Mouse (Mus musculus) stomach, postnatal 0 days (tissue): ENCODE data around the gene Cnpy3. TPM values are rescaled to one million over a fixed set of nuclear protein-coding genes. Genes with fewer than 3 reads are reported as not detected.
A peak's percentile ranks its signal among the peaks of the same experiment; 100 is the strongest.

Experiments
- ATAC-seq: fragments of 200-750 bp; cut with Nextera tagmentation; 2 replicates; pipeline ENCODE4 v1.8.0; 2017; ENCODE audit not compliant: low FRiP score, low TSS enrichment
- DNase-seq: peaks from one replicate; pipeline ENCODE4 v3.0.0-alpha.2; 2016; ENCODE audit warnings: low spot score
- H3K27ac ChIP-seq: fragments of 300-500 bp; sonication (generic); replicated peaks from 2 replicates; pipeline ENCODE4 v1.5.1; 2014; ENCODE audit warnings: mild to moderate bottlenecking, control low read depth
- H3K27me3 ChIP-seq: fragments of 300-500 bp; sonication (generic); 2 replicates; pipeline ENCODE4 v1.6.1; 2014; ENCODE audit warnings: low read length; ENCODE audit not compliant: control insufficient read depth, insufficient read depth
- H3K36me3 ChIP-seq: fragments of 300-500 bp; sonication (generic); 2 replicates; pipeline ENCODE4 v1.6.1; 2014; ENCODE audit warnings: low read length, mixed read lengths; ENCODE audit not compliant: control insufficient read depth, insufficient read depth
- H3K4me1 ChIP-seq: fragments of 300-500 bp; sonication (generic); replicated peaks from 2 replicates; pipeline ENCODE4 v1.6.1; 2014; ENCODE audit warnings: antibody characterized with exemption; ENCODE audit not compliant: control insufficient read depth, insufficient read depth
- H3K4me2 ChIP-seq: fragments of 300-500 bp; sonication (generic); replicated peaks from 2 replicates; pipeline ENCODE4 v1.6.1; 2014; ENCODE audit warnings: low read depth, mild to moderate bottlenecking, control low read depth, moderate library complexity
- H3K4me3 ChIP-seq: fragments of 300-500 bp; sonication (generic); 2 replicates; pipeline ENCODE4 v1.5.1; 2014; ENCODE audit warnings: low read depth, low read length, control low read depth
- H3K9ac ChIP-seq: fragments of 300-500 bp; sonication (generic); 2 replicates; pipeline ENCODE4 v1.6.1; 2014; ENCODE audit warnings: mild to moderate bottlenecking, low read length, control low read depth, mixed read lengths
- H3K9me3 ChIP-seq: fragments of 300-500 bp; sonication (generic); 2 replicates; pipeline ENCODE4 v1.6.1; 2016; ENCODE audit warnings: low read length; ENCODE audit not compliant: control insufficient read depth
- CTCF ChIP-seq: IDR thresholded peaks from 2 replicates; pipeline ENCODE4 v1.5.1; 2016; ENCODE audit warnings: antibody characterized with exemption, low read depth, mild to moderate bottlenecking, moderate library complexity
- EP300 ChIP-seq: optimal IDR thresholded peaks from 2 replicates; pipeline ENCODE3; 2016; ENCODE audit warnings: antibody characterized with exemption
- WGBS: fragments of 180-500 bp; shearing (Covaris S2); extraction: QIAGEN DNeasy Blood & Tissue Kit; methylation state at CpG from one replicate; pipeline ENCODE4 v1.1.7; 2014; 5-methylcytosine and 5-hydroxymethylcytosine counted together
- polyA plus RNA-seq: library from polyadenylated mRNA; unstranded; fragments of >200 nt; fragmentation: Nextera tagmentation; extraction: Ambion mirVana; gene quantifications from 2 replicates; pipeline ENCODE4 v1.2.1, GENCODE M21; 2015

Gene Cnpy3
- polyA plus RNA-seq, 1 experiment from 2014 or later: 39.0 TPM

DNA sequence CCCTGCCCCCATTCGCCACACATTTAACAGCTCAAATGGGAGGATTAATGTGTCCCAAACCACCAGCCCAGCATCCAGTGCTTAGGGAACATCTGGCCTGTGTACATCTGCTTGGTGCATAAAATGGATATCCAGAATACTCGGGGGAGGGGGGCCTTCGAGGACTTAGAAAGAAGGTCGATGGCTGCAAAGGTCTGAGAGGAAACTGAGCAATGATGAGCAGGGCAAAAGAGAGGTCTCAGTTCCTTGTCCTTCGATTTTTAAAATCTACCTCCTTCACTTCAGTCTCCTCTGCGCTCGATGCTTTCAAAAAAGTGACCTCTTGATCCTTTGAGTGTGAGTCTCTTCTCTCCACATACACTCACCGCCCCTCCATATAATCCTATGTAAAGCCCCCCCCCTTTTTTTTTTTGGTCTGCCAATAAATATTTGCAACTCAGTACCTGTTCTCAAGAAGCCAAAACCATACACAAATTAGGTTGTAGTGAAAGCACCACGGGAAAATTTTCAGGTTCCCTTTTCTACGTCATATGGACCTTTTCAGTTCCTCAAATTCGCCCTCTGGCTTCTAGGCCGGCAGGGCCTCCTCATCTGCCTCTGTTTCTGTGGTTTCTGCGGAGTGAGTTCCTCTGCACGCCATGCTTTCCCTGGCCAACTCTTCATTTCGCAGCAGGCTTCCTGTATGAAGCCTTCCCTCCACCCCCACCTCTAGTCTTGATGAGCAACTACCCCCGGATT lies 789 bp downstream of the Cnpy3 start:
- Histone ChIP-seq H3K4me1 (peaks cover 3% of the 10 kb centered on the region), H3K4me2 (peak overlapping the region; percentile 61), H3K27me3 (no peaks in the 10 kb centered on the region), H3K9ac (peak overlapping the region; percentile 79), H3K36me3 (0 out of 2 replicates have a peak, but pooled peaks cover 3% of the 10 kb centered on the region), H3K27ac (peak overlapping the region; percentile 95), H3K4me3 (peak overlapping the region; percentile 80), H3K9me3 (no peaks in the 10 kb centered on the region)
- WGBS: 16% methylated on average over 16 of the region's 16 CpGs
- DNase-seq: no peak
- no peak; the same call in 1 of the 2 replicates for ATAC-seq
- TF ChIP-seq CTCF (no peak), EP300 (no peak)

DNA sequence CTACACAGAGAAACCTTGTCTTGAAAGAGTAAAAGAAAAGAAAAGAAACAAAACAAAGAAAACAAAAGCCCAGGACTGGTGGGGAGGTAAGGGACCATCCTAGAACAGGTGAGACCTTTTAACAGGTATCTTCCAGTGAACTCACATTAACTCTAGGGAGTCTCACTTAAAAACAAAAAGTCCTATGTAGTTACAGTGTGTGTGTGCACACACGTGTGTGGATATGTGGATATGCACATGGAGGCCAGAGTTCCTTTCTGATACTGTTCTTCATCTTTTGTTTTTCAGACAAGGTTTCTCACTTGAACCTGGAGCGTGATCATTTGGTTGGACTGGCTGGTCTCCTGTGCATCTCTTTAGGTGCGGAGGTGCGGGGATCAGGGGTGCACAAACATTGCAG lies 1.4 kb downstream of the Cnpy3 start:
- 82% methylated on average over 4 of the region's 4 CpGs for WGBS
- Histone ChIP-seq H3K4me3 (no peak overlapping the region), H3K4me1 (peaks cover 3% of the 10 kb centered on the region), H3K9ac (0 out of 2 replicates have a peak overlapping the region, but pooled peaks have one; percentile 79), H3K36me3 (0 out of 2 replicates have a peak, but pooled peaks cover 3% of the 10 kb centered on the region), H3K27me3 (no peaks in the 10 kb centered on the region), H3K27ac (no peak overlapping the region), H3K9me3 (no peaks in the 10 kb centered on the region), H3K4me2 (peak overlapping the region; percentile 61)
- TF ChIP-seq CTCF (no peak), EP300 (no peak)
- no peak for DNase-seq
- ATAC-seq: no peak

DNA sequence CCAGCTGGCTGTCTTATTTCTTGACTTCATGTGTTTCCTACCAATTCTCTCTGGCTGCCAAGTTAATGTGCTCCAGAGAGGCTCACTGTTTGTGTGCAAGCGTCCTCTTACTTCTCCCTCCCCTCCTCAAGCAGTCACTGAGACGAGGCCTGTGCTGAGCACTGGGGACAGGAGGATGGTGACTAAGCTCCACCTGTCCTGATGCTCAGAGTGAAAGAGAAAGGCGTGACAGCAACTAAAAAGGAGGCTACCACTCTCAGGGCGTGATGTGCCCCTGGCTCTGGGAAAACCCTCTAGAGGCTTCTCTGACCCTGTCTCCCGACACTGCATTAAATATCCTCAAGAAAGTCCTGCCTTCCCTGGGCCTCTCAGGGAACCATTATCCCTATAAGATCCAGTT lies 2.7 kb downstream of the Cnpy3 start:
- Histone ChIP-seq H3K36me3 (0 out of 2 replicates have a peak, but pooled peaks cover 3% of the 10 kb centered on the region), H3K27ac (no peak overlapping the region), H3K27me3 (no peaks in the 10 kb centered on the region), H3K9ac (no peak overlapping the region), H3K4me3 (no peak overlapping the region), H3K4me2 (no peak overlapping the region), H3K4me1 (peaks cover 3% of the 10 kb centered on the region), H3K9me3 (no peaks in the 10 kb centered on the region)
- 93% methylated on average over 5 of the region's 5 CpGs for WGBS
- TF ChIP-seq EP300 (no peak), CTCF (no peak)
- DNase-seq (no peak), ATAC-seq (no peak)

DNA sequence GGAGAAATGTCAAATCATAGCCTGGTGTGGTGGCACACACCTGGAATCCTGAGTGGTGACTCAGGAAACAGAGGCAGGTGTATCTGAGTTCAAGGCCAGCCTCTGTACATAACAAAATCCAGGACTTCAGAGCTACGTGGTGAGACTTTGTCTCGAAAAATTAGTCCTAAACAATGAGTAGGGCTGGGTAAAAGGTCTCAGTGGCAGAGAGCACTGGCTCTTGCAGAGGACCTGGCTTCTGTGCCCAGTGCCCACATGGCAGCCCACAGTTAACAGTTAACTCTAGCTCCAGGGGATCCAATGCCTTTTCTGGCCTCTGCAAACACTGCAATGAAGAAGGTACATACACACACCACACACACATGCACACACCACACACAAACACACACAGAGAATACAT lies 4.2 kb downstream of the Cnpy3 start:
- H3K27me3 ChIP-seq: no peaks in the 10 kb centered on the region
- peaks cover 3% of the 10 kb centered on the region; the same call in 1 of the 2 replicates for H3K36me3 ChIP-seq
- no peak for DNase-seq
- H3K9me3 ChIP-seq: no peaks in the 10 kb centered on the region
- 83% methylated on average over 2 of the region's 2 CpGs for WGBS
- TF ChIP-seq CTCF (no peak), EP300 (no peak)
- H3K4me1 ChIP-seq: peaks cover 3% of the 10 kb centered on the region
- no peak overlapping the region for H3K4me2 ChIP-seq
- no peak overlapping the region for H3K4me3 ChIP-seq
- H3K9ac ChIP-seq: no peak overlapping the region
- no peak overlapping the region for H3K27ac ChIP-seq
- ATAC-seq: no peak

DNA sequence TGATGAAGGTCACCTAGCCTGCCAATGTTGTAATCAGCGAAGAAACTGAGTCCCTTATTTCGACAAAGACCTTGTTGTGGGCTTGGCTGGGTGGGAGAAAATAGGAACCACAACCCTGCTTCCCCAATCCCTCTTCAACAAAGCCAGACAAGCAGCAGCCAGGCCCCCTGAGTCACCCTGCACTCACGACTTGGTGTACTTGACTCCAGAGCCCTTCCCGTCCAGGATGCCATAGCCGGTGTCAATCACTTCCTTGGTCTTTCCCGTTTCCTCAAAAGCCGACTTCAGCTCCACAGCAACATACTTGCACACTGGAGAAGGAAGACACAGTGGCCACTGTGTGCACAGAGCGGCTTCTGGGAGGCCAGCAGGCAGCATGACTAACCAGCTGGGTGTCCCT lies 4.8 kb downstream of the Cnpy3 start:
- Histone ChIP-seq H3K27ac (no peak overlapping the region), H3K9me3 (no peaks in the 10 kb centered on the region), H3K4me2 (no peak overlapping the region), H3K4me1 (peaks cover 3% of the 10 kb centered on the region), H3K4me3 (no peak overlapping the region), H3K9ac (no peak overlapping the region), H3K36me3 (peaks cover 3% of the 10 kb centered on the region; the same call in 1 of the 2 replicates), H3K27me3 (no peaks in the 10 kb centered on the region)
- ATAC-seq (no peak), DNase-seq (no peak)
- TF ChIP-seq EP300 (no peak), CTCF (no peak)
- 71% methylated on average over 8 of the region's 8 CpGs for WGBS

DNA sequence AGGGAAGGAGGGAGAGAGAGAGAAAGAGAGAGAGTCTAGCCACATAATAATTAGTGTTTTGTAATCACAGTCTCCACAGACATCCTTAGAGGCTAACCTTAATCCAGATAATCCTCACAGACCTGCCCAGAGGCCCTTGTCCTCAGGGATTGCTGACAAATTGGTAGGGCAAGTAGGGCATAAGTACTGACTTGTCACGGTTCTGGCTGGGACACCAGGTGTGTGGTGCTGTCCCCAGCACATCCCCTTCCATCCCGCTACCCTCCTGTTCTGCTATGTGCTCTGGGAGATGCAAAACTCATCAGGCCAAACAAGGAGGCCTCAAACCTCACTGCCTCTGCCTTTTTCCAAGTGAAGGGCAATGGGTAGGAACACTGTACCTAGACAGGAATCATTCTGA lies 6.5 kb downstream of the Cnpy3 start:
- no peaks in the 10 kb centered on the region for H3K27me3 ChIP-seq
- DNase-seq: no peak
- H3K4me2 ChIP-seq: no peak overlapping the region
- no peak overlapping the region for H3K9ac ChIP-seq
- peaks cover 7% of the 10 kb centered on the region; the same call in 1 of the 2 replicates for H3K36me3 ChIP-seq
- no peaks in the 10 kb centered on the region for H3K9me3 ChIP-seq
- H3K4me1 ChIP-seq: no peaks in the 10 kb centered on the region
- no peak overlapping the region for H3K4me3 ChIP-seq
- no peak for ATAC-seq
- H3K27ac ChIP-seq: no peak overlapping the region
- TF ChIP-seq CTCF (no peak), EP300 (no peak)
- 86% methylated on average over 2 of the region's 2 CpGs for WGBS
